ENCODE assay signal across 11 mouse cellular contexts in genomic region chr2:29633782-29634181, GRCm38 (mm10). TPM values are rescaled to one million over a fixed set of nuclear protein-coding genes. Genes with fewer than 3 reads are reported as not detected.
DNase-seq lines count a peak whose midpoint lies in the region; ATAC-seq and TF ChIP-seq lines count a peak whose summit lies in the region.
"Had no signal": no experiment of that assay in that cellular context is flagged by ENCODE, and none has a peak within 500 bp of the region (broad histone marks: within the 10 kb centered on the region; RNA-seq: fewer than 3 reads in every experiment).

No protein-coding gene starts in this region.

- peaks cover 13% of the 10 kb centered on the region; the same call in 1 of the 2 replicates for H3K36me3 ChIP-seq in limb, embryonic 12.5 days
- H3K36me3 ChIP-seq in limb, embryonic 10.5 days: peaks cover 22% of the 10 kb centered on the region
- H3K36me3 ChIP-seq in embryonic facial prominence, embryonic 15.5 days: no peaks in the 10 kb centered on the region
- no peaks in the 10 kb centered on the region for H3K36me3 ChIP-seq in liver, postnatal 0 days (replicated peaks; ENCODE audit: insufficient read depth, low read length)

- H3K4me1 ChIP-seq in limb, embryonic 12.5 days (replicated peaks): peaks cover 29% of the 10 kb centered on the region
- peaks cover 22% of the 10 kb centered on the region for H3K4me1 ChIP-seq in limb, embryonic 10.5 days
- peaks cover 51% of the 10 kb centered on the region for H3K4me1 ChIP-seq in embryonic facial prominence, embryonic 15.5 days
- peaks cover 49% of the 10 kb centered on the region for H3K4me1 ChIP-seq in liver, postnatal 0 days (ENCODE audit: insufficient read depth)

- peak; percentile 29 to 56 for DNase-seq in heart, adult 18-20 months
- no peak for DNase-seq in heart, postnatal 25 days (ENCODE audit: low spot score)
- no peak for DNase-seq in limb, embryonic 10.5 days (ENCODE audit: low spot score)
- DNase-seq in liver, postnatal 0 days: no peak
- no peak for DNase-seq in left cerebral cortex, postnatal 10 days (ENCODE audit: extremely low spot score in 1 of 2, low spot score in 2 of 2)
- no peak for DNase-seq in embryo, embryonic 10.5 days (ENCODE audit: low spot score)

- H3K4me3 ChIP-seq in limb, embryonic 12.5 days (replicated peaks): no peak overlapping the region
- H3K4me3 ChIP-seq in limb, embryonic 10.5 days: no peak overlapping the region
- H3K4me3 ChIP-seq in embryonic facial prominence, embryonic 15.5 days (replicated peaks): no peak overlapping the region
- H3K4me3 ChIP-seq in liver, postnatal 0 days (ENCODE audit: low read depth, low read length): no peak overlapping the region
- H3K4me3 ChIP-seq: erythroblast, embryonic 14.5 days had no signal

- no peak overlapping the region for H3K4me2 ChIP-seq in limb, embryonic 12.5 days
- no peak overlapping the region for H3K4me2 ChIP-seq in embryonic facial prominence, embryonic 15.5 days (replicated peaks)
- no peak overlapping the region for H3K4me2 ChIP-seq in liver, postnatal 0 days (ENCODE audit: low read depth, low read length)
- H3K4me2 ChIP-seq: hindbrain, embryonic 14.5 days had no signal

- intact Hi-C loops in heart, postnatal 25 days (cut with DNase I): loop anchor here (2.0 kb wide), 1 partner anchor 15 kb away; no protein-coding TSS in a partner anchor
- intact Hi-C loops in left cerebral cortex, postnatal 10 days (cut with DNase I): no loop called here

- H3K9ac ChIP-seq in limb, embryonic 12.5 days (replicated peaks): no peak overlapping the region
- H3K9ac ChIP-seq in embryonic facial prominence, embryonic 15.5 days: no peak overlapping the region
- H3K9ac ChIP-seq in liver, postnatal 0 days (replicated peaks): 0 out of 2 replicates have a peak overlapping the region, but pooled peaks have one; percentile 26
- H3K9ac ChIP-seq: hindbrain, embryonic 14.5 days had no signal

- H3K27me3 ChIP-seq in limb, embryonic 12.5 days: no peaks in the 10 kb centered on the region
- H3K27me3 ChIP-seq in limb, embryonic 10.5 days (ENCODE audit: low read depth, poor library complexity, severe bottlenecking): no peaks in the 10 kb centered on the region
- no peaks in the 10 kb centered on the region for H3K27me3 ChIP-seq in embryonic facial prominence, embryonic 15.5 days
- H3K27me3 ChIP-seq in liver, postnatal 0 days (ENCODE audit: insufficient read depth, low read length): no peaks in the 10 kb centered on the region

- WGBS in limb, embryonic 12.5 days: 91% methylated on average over 3 of the region's 3 CpGs
- whole genome bisulfite sequencing in limb, embryonic 10.5 days: 94% methylated on average over 3 of the region's 3 CpGs
- WGBS in embryonic facial prominence, embryonic 15.5 days: 82% methylated on average over 3 of the region's 3 CpGs
- 81% methylated on average over 3 of the region's 3 CpGs for WGBS in liver, postnatal 0 days (ENCODE audit: insufficient replicate concordance)

- no peak for TF ChIP-seq EP300 in liver, postnatal 0 days (IDR thresholded peaks at IDR 0.05; ENCODE audit: low read depth)

- ATAC-seq in limb, embryonic 12.5 days (ENCODE audit: insufficient number of reproducible peaks, insufficient read depth, low FRiP score, low TSS enrichment, low read depth): no peak
- ATAC-seq in embryonic facial prominence, embryonic 15.5 days (ENCODE audit: insufficient number of reproducible peaks, low FRiP score, low TSS enrichment, low read depth): no peak
- no peak for ATAC-seq in liver, postnatal 0 days

- peak overlapping the region; percentile 75; the same call in 1 of the 2 replicates for H3K27ac ChIP-seq in limb, embryonic 12.5 days
- no peak overlapping the region for H3K27ac ChIP-seq in limb, embryonic 10.5 days
- peak overlapping the region; percentile 60; the same call in 1 of the 2 replicates for H3K27ac ChIP-seq in embryonic facial prominence, embryonic 15.5 days (replicated peaks)
- 0 out of 2 replicates have a peak overlapping the region, but pooled peaks have one; percentile 61 for H3K27ac ChIP-seq in liver, postnatal 0 days (ENCODE audit: low read depth)
- H3K27ac ChIP-seq: hindbrain, embryonic 14.5 days; macrophage had no signal

- TF ChIP-seq CTCF in liver, postnatal 0 days (IDR thresholded peaks at IDR 0.05; ENCODE audit: low read depth): no peak

- no peaks in the 10 kb centered on the region for H3K9me3 ChIP-seq in limb, embryonic 12.5 days
- H3K9me3 ChIP-seq in limb, embryonic 10.5 days (replicated peaks): no peaks in the 10 kb centered on the region
- H3K9me3 ChIP-seq in embryonic facial prominence, embryonic 15.5 days (replicated peaks): no peaks in the 10 kb centered on the region
- no peaks in the 10 kb centered on the region for H3K9me3 ChIP-seq in liver, postnatal 0 days (ENCODE audit: low read length)

RNA-seq across cellular contexts. Expression of gene Rapgef1, which starts 14.3 kb away (rescaled TPM):
- 100 to 1,000 TPM in 1 of 2 experiments, 10 to 100 TPM in 1; 100.0 to 108 TPM for total RNA-seq in heart, adult 18-20 months (2021)
- total RNA-seq in heart, postnatal 25 days (2021): 10 to 100 TPM; 85.1 to 94.1 TPM
- 20.2 and 20.4 TPM in 2 replicates for polyA plus RNA-seq in limb, embryonic 12.5 days (2016; fragmentation: Nextera tagmentation; extraction: Ambion mirVana)
- polyA plus RNA-seq in limb, embryonic 10.5 days (2016; fragmentation: Nextera tagmentation; extraction: Ambion mirVana): 17.2 and 18.1 TPM in 2 replicates
- polyA plus RNA-seq in embryonic facial prominence, embryonic 15.5 days (2015; fragmentation: Nextera tagmentation; extraction: Ambion mirVana): 17.0 and 18.6 TPM in 2 replicates
- 4.8 and 5.1 TPM in 2 replicates for polyA plus RNA-seq in liver, postnatal 0 days (2015; fragmentation: Nextera tagmentation; extraction: Ambion mirVana)
- 100 to 1,000 TPM; 126 to 127 TPM for total RNA-seq in left cerebral cortex, postnatal 10 days (2021)

Comparison
In these comparisons a context has a peak if more than half of its experiments do, and no peak if none do; other contexts are left out.
1. DNase-seq: peak in heart, adult 18-20 months (2 of 2); none in heart, postnatal 25 days (single experiment), limb, embryonic 10.5 days (single experiment), liver, postnatal 0 days (single experiment), left cerebral cortex, postnatal 10 days (0 of 2) and embryo, embryonic 10.5 days (single experiment).